Mouse (Mus musculus) adrenal gland, postnatal 10 days (tissue): ENCODE data around the gene Tmem171. TPM values are rescaled to one million over a fixed set of nuclear protein-coding genes. Genes with fewer than 3 reads are reported as not detected.

Experiments used
- DNase-seq: peaks from one replicate; pipeline ENCODE4 v3.0.0; 2021; ENCODE audit warnings: mixed read lengths
- total RNA-seq, 2 experiments: library from RNA; stranded (reverse); gene quantifications; 2 replicates each; pipeline ENCODE4 v1.2.3; 2021

Tmem171 gene
- total RNA-seq, 2 experiments from 2014 or later, result 2.3 to 2.9 TPM

GRCm38 (mm10) chr13:98647775-98648568 is 46.7 kb downstream of the Tmem171 start:
- no peak for DNase-seq

GRCm38 (mm10) chr13:98638507-98639166 is 56.0 kb downstream of the Tmem171 start:
- no peak for DNase-seq

- no peak for DNase-seq
Observed at GRCm38 (mm10) chr13:98637145-98637544, 57.5 kb downstream of the Tmem171 start, which contains the start of gene Tmem174. Tmem174 (minus strand) TSS chr13:98637410.

GRCm38 (mm10) chr13:98636571-98636970 is 58.1 kb downstream of the Tmem171 start:
- DNase-seq, result no peak

Other genes starting within 250 kb of the Tmem171 start
- under 1 TPM in 1 of 2 experiments, not detected in 1; 0.75 TPM for gene Gm10320, start 202.8 kb downstream of the Tmem171 start, total RNA-seq
- gene Tmem174, start 57.4 kb downstream of the Tmem171 start, total RNA-seq, result not detected
- gene Fcho2, start 120.6 kb upstream of the Tmem171 start, total RNA-seq, result 10 to 100 TPM; 40.6 to 50.8 TPM
- gene Tnpo1, start 231.6 kb upstream of the Tmem171 start, total RNA-seq, result 100 to 1,000 TPM in 1 of 2 experiments, 10 to 100 TPM in 1; 97.7 to 115 TPM